Mouse (Mus musculus) limb, embryonic 14.5 days (tissue): ENCODE measurements around the gene Txk. TPM values are rescaled to one million over a fixed set of nuclear protein-coding genes. Genes with fewer than 3 reads are reported as not detected.

ENCODE experiments used
- ATAC-seq: fragments of 200-750 bp; cut with Nextera tagmentation; 2 replicates; pipeline ENCODE4 v1.8.0; 2017; ENCODE audit warnings: low read depth, moderate number of reproducible peaks, moderate TSS enrichment; ENCODE audit not compliant: low FRiP score
- DNase-seq: peaks from one replicate; pipeline ENCODE4 v3.0.0-alpha.2; 2015; ENCODE audit warnings: low spot score
- H3K27ac ChIP-seq: fragments of 300-500 bp; sonication (generic); replicated peaks from 2 replicates; pipeline ENCODE4 v1.5.1; 2014; ENCODE audit warnings: low read depth, mild to moderate bottlenecking, low read length, moderate library complexity, mixed read lengths
- H3K27me3 ChIP-seq: fragments of 300-500 bp; sonication (generic); 2 replicates; pipeline ENCODE4 v1.6.1; 2014; ENCODE audit warnings: low read length, mixed read lengths; ENCODE audit not compliant: control insufficient read depth, insufficient read depth
- H3K36me3 ChIP-seq: fragments of 300-500 bp; sonication (generic); 2 replicates; pipeline ENCODE4 v1.6.1; 2014; ENCODE audit warnings: mild to moderate bottlenecking, low read length, moderate library complexity, mixed read lengths; ENCODE audit not compliant: control insufficient read depth, insufficient read depth
- H3K4me1 ChIP-seq: fragments of 300-500 bp; sonication (generic); 2 replicates; pipeline ENCODE4 v1.6.1; 2014; ENCODE audit warnings: antibody characterized with exemption, low read length, mixed read lengths; ENCODE audit not compliant: control insufficient read depth, insufficient read depth
- H3K4me2 ChIP-seq: fragments of 300-500 bp; sonication (generic); replicated peaks from 2 replicates; pipeline ENCODE4 v1.6.1; 2014; ENCODE audit warnings: low read depth, mild to moderate bottlenecking, low read length, moderate library complexity; ENCODE audit not compliant: severe bottlenecking
- H3K4me3 ChIP-seq: fragments of 300-500 bp; sonication (generic); replicated peaks from 2 replicates; pipeline ENCODE4 v1.5.1; 2014; ENCODE audit warnings: low read length
- H3K9ac ChIP-seq: fragments of 300-500 bp; sonication (generic); 2 replicates; pipeline ENCODE4 v1.6.1; 2014; ENCODE audit warnings: mild to moderate bottlenecking, low read depth, low read length, moderate library complexity; ENCODE audit not compliant: severe bottlenecking
- H3K9me3 ChIP-seq: fragments of 300-500 bp; sonication (generic); 2 replicates; pipeline ENCODE4 v1.6.1; 2016; ENCODE audit warnings: low read length; ENCODE audit not compliant: control insufficient read depth
- POLR2A ChIP-seq: fragments of 200-500 bp; IDR thresholded peaks from 2 replicates; pipeline ENCODE4 v1.8.0; 2012; ENCODE audit warnings: inconsistent platforms, mild to moderate bottlenecking, moderate library complexity, borderline replicate concordance; ENCODE audit not compliant: insufficient read depth, insufficient read length; ENCODE audit errors: extremely low read depth
- WGBS: fragments of 180-500 bp; shearing (Covaris S2); extraction: QIAGEN DNeasy Blood & Tissue Kit; methylation state at CpG from one replicate; pipeline ENCODE4 v1.1.7; 2014; 5-methylcytosine and 5-hydroxymethylcytosine counted together
- polyA plus RNA-seq, 2 experiments: library from polyadenylated mRNA; depleted of rRNA in 1 of 2; stranded (reverse) in 1 of 2; unstranded in 1 of 2; fragments of >200 nt; fragmentation: Nextera tagmentation in 1 of 2; extraction: Ambion mirVana in 1 of 2; gene quantifications; 2 replicates each; pipeline versions ENCODE4 v1.2.1 to v1.2.3; 2012 to 2014

Txk gene
- polyA plus RNA-seq, 2 experiments, result 0.13 to 0.17 TPM

DNA sequence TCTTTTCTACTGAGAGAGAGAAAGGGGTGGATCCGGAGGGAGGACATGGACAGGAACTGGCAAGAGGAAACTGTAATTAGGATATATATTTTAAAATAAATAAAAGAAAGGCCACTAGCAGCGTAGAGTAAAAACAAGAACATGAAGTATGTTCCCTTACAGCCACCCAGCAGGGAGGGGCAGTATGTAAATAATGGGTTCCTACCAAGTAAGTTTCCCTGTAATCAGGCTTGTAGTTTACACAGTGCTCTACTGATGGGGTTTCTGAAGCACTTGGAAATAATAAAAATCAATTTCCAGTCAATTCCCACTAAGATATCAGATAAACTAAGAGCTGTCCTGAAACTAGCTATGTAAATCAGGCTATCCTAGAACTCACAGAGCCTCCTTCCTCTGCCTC, 57.9 kb downstream of the Txk start:
- Histone ChIP-seq H3K36me3 (no peaks in the 10 kb centered on the region), H3K9ac (no peak overlapping the region), H3K9me3 (no peaks in the 10 kb centered on the region), H3K27ac (no peak overlapping the region), H3K27me3 (no peaks in the 10 kb centered on the region), H3K4me3 (no peak overlapping the region), H3K4me1 (peaks cover 11% of the 10 kb centered on the region; the same call in 1 of the 2 replicates), H3K4me2 (no peak overlapping the region)
- WGBS, result 93% methylated on average over 2 of the region's 2 CpGs
- DNase-seq (no peak), ATAC-seq (no peak)
- TF ChIP-seq POLR2A, result no peak

GRCm38 (mm10) chr5:72690516-72690915, 62.1 kb downstream of the Txk start:
- no peak for ATAC-seq
- no peaks in the 10 kb centered on the region for H3K4me1 ChIP-seq
- no peak overlapping the region for H3K4me2 ChIP-seq
- H3K36me3 ChIP-seq, result no peaks in the 10 kb centered on the region
- H3K9ac ChIP-seq, result no peak overlapping the region
- no peaks in the 10 kb centered on the region for H3K9me3 ChIP-seq
- no peak for TF ChIP-seq POLR2A
- H3K27ac ChIP-seq, result no peak overlapping the region
- H3K4me3 ChIP-seq, result no peak overlapping the region
- no peak for DNase-seq
- 89% methylated on average over 5 of the region's 5 CpGs for WGBS
- no peaks in the 10 kb centered on the region for H3K27me3 ChIP-seq

DNA sequence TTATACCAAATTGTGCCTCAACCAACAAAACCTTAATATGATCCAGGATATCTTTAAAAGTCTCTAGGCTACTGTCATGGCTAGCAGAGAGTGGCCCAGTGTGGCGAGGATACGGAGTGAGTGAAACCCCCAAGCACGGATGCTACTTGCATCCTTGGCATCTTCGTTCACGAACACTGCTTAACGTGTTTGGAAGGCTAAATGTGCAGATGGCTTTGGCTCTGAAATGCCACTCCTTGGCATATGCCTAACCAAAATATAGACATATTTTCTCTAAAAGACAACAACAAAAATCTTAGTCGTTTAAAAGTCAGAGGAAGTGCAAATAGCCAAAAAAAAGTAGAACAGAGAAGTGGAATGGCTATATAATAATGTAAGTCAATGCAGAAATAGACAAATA, 63.0 kb downstream of the Txk start:
- no peak for TF ChIP-seq POLR2A
- no peaks in the 10 kb centered on the region for H3K27me3 ChIP-seq
- 91% methylated on average over 7 of the region's 7 CpGs for WGBS

DNA sequence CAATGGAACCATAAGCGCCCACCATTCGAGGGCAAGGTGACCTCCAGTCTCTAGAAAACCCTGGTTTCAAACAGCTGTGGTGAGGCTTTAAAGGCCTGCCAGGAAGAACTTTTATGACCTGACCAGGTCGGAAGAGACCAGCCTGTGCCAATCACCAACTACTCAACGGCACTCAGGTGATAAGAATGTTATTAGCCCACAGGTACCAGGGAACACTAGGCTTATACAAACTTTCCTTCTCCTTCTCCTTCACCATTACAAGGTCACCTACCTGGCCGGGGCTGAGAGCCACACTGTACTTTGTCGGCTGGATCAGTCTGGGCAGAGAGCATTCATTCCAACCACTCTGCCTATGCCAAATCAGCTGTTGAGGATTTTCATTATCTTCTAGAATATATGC, 71.1 kb downstream of the Txk start:
- no peaks in the 10 kb centered on the region for H3K36me3 ChIP-seq
- ATAC-seq (no peak), DNase-seq (no peak)
- H3K27ac ChIP-seq, result no peak overlapping the region
- H3K4me3 ChIP-seq, result no peak overlapping the region
- TF ChIP-seq POLR2A, result no peak
- H3K4me2 ChIP-seq, result no peak overlapping the region
- H3K9ac ChIP-seq, result no peak overlapping the region
- H3K27me3 ChIP-seq, result no peaks in the 10 kb centered on the region
- no peaks in the 10 kb centered on the region for H3K9me3 ChIP-seq
- WGBS, result 75% methylated on average over 6 of the region's 6 CpGs
- no peaks in the 10 kb centered on the region for H3K4me1 ChIP-seq

More for the DNA sequence above, 63.0 kb downstream of the Txk start:
- no peak for ATAC-seq
- no peak overlapping the region for H3K4me3 ChIP-seq
- no peak for DNase-seq
- H3K9ac ChIP-seq, result no peak overlapping the region
- H3K4me2 ChIP-seq, result no peak overlapping the region
- no peak overlapping the region for H3K27ac ChIP-seq
- no peaks in the 10 kb centered on the region for H3K4me1 ChIP-seq
- no peaks in the 10 kb centered on the region for H3K36me3 ChIP-seq
- H3K9me3 ChIP-seq, result no peaks in the 10 kb centered on the region

- Histone ChIP-seq H3K4me1 (no peaks in the 10 kb centered on the region), H3K9ac (no peak overlapping the region), H3K4me2 (no peak overlapping the region), H3K27me3 (no peaks in the 10 kb centered on the region), H3K27ac (no peak overlapping the region), H3K36me3 (no peaks in the 10 kb centered on the region), H3K9me3 (no peaks in the 10 kb centered on the region), H3K4me3 (no peak overlapping the region)
- TF ChIP-seq POLR2A, result no peak
- WGBS, result 74% methylated on average over 9 of the region's 9 CpGs
- ATAC-seq, result no peak
- DNase-seq, result no peak
Measured at GRCm38 (mm10) chr5:72674994-72675542, 77.5 kb downstream of the Txk start.

DNA sequence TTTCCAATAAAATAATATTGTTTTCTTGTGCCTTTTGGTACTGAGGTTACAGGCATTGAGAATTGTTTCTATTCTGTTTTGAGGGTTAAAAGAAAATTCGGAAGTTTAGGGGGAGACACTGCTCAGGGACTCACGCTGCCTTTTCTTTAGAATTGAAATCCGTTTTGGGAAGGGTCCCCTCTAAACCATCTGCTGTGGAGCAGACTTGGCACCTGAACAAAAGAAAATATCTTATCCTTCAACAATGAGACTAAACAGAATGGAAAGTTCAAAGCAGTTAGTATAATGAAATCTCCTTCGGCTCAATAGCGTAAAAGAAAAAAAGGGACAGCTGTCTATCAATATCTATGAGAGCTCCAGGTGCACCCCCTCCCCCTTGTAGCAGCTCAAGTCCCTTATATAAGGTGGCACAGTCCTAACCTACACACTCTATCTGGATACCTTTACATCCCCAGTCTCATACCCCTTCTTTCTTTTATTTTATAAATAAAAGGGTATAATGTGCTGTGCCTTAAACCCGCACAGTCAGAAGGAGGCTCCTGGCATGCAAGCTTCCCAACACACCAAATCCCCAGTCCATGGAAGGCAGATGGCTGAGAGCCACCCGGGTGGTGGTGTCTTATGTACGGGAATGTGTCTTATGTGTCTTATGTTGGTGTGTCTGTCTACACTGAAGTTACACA, 81.4 kb downstream of the Txk start:
- no peaks in the 10 kb centered on the region for H3K4me1 ChIP-seq
- no peaks in the 10 kb centered on the region for H3K27me3 ChIP-seq
- H3K4me2 ChIP-seq, result no peak overlapping the region
- ATAC-seq (no peak), DNase-seq (no peak)
- no peak overlapping the region for H3K27ac ChIP-seq
- H3K4me3 ChIP-seq, result no peak overlapping the region
- H3K9ac ChIP-seq, result no peak overlapping the region
- TF ChIP-seq POLR2A, result no peak
- WGBS, result 75% methylated on average over 8 of the region's 8 CpGs
- no peaks in the 10 kb centered on the region for H3K9me3 ChIP-seq
- H3K36me3 ChIP-seq, result no peaks in the 10 kb centered on the region
